Mouse (Mus musculus): ENCODE measurements around the gene Hoxb5. TPM values are rescaled to one million over a fixed set of nuclear protein-coding genes. Genes with fewer than 3 reads are reported as not detected.

The Hoxb5 gene
- polyA plus RNA-seq, 1 experiment, result 5.8 TPM

- DNase-seq (ENCODE audit: low spot score), result no peak
Measured at GRCm38 (mm10) chr11:96340698-96341365, 37.7 kb downstream of the Hoxb5 start.

GRCm38 (mm10) chr11:96341701-96342575 lies 38.8 kb downstream of the Hoxb5 start:
- DNase-seq (ENCODE audit: low spot score), result peak; percentile 52

GRCm38 (mm10) chr11:96342576-96342930 lies 39.4 kb downstream of the Hoxb5 start:
- DNase-seq (ENCODE audit: low spot score), result no peak

GRCm38 (mm10) chr11:96343206-96343745 lies 40.1 kb downstream of the Hoxb5 start:
- DNase-seq (ENCODE audit: low spot score), result no peak

GRCm38 (mm10) chr11:96344061-96344877 lies 41.1 kb downstream of the Hoxb5 start:
- no peak for DNase-seq (ENCODE audit: low spot score)

GRCm38 (mm10) chr11:96344878-96345159 lies 41.7 kb downstream of the Hoxb5 start:
- DNase-seq (ENCODE audit: low spot score), result no peak

- DNase-seq (ENCODE audit: low spot score), result no peak
Measured at GRCm38 (mm10) chr11:96345220-96345892, 42.2 kb downstream of the Hoxb5 start.

GRCm38 (mm10) chr11:96345893-96346806 lies 43.0 kb downstream of the Hoxb5 start:
- no peak for DNase-seq (ENCODE audit: low spot score)

- no peak for DNase-seq (ENCODE audit: low spot score)
Measured at GRCm38 (mm10) chr11:96346916-96347520, 43.9 kb downstream of the Hoxb5 start.

- no peak for DNase-seq (ENCODE audit: low spot score)
Measured at GRCm38 (mm10) chr11:96347717-96348116, 44.6 kb downstream of the Hoxb5 start.

GRCm38 (mm10) chr11:96348141-96348928 lies 45.2 kb downstream of the Hoxb5 start:
- DNase-seq (ENCODE audit: low spot score), result no peak

- no peak for DNase-seq (ENCODE audit: low spot score)
Measured at GRCm38 (mm10) chr11:96348988-96349387, 45.9 kb downstream of the Hoxb5 start.

GRCm38 (mm10) chr11:96349491-96350340 lies 46.6 kb downstream of the Hoxb5 start:
- DNase-seq (ENCODE audit: low spot score), result no peak

GRCm38 (mm10) chr11:96350341-96350624 lies 47.1 kb downstream of the Hoxb5 start, which contains the start of gene Hoxb2:
TSS of gene Hoxb2 (plus strand) at chr11:96350525.
- no peak for DNase-seq (ENCODE audit: low spot score)

GRCm38 (mm10) chr11:96350791-96351190 lies 47.7 kb downstream of the Hoxb5 start:
- no peak for DNase-seq (ENCODE audit: low spot score)

- DNase-seq (ENCODE audit: low spot score), result no peak
Measured at GRCm38 (mm10) chr11:96351312-96351711, 48.2 kb downstream of the Hoxb5 start.

- no peak for DNase-seq (ENCODE audit: low spot score)
Measured at GRCm38 (mm10) chr11:96351831-96352230, 48.7 kb downstream of the Hoxb5 start.

- DNase-seq (ENCODE audit: low spot score), result peak; percentile 59
Measured at GRCm38 (mm10) chr11:96352691-96353521, 49.8 kb downstream of the Hoxb5 start.
